Mouse (Mus musculus): ENCODE measurements at regions not wholly inside any gene's neighbourhood (a gene's known extent, or its start where the extent isn't known, plus 50 kb on each side); places are given as distances from the start of the nearest gene placed in this dataset.

- ATAC-seq (replicated peaks; ENCODE audit: low FRiP score, low TSS enrichment, low read depth) (no peak), DNase-seq (ENCODE audit: low spot score) (no peak)
- Histone ChIP-seq H3K27ac (ENCODE audit: low read depth) (no peak overlapping the region), H3K9ac (ENCODE audit: low read length) (no peak overlapping the region), H3K9me3 (ENCODE audit: control insufficient read depth, low read length) (no peaks in the 10 kb centered on the region), H3K4me2 (ENCODE audit: low read length) (no peak overlapping the region), H3K4me1 (replicated peaks; ENCODE audit: control insufficient read depth, insufficient read depth, low read length) (no peaks in the 10 kb centered on the region), H3K27me3 (replicated peaks; ENCODE audit: control insufficient read depth, insufficient read depth, low read length) (no peaks in the 10 kb centered on the region), H3K36me3 (ENCODE audit: control insufficient read depth, insufficient read depth, low read length) (no peaks in the 10 kb centered on the region), H3K4me3 (ENCODE audit: low read depth, low read length) (no peak overlapping the region)
- WGBS, result 94% methylated on average over 2 of the region's 2 CpGs
These were observed 185.4 kb upstream of the Eif4g2 start for GRCm38 (mm10) chr7:111268197-111268596.

DNA sequence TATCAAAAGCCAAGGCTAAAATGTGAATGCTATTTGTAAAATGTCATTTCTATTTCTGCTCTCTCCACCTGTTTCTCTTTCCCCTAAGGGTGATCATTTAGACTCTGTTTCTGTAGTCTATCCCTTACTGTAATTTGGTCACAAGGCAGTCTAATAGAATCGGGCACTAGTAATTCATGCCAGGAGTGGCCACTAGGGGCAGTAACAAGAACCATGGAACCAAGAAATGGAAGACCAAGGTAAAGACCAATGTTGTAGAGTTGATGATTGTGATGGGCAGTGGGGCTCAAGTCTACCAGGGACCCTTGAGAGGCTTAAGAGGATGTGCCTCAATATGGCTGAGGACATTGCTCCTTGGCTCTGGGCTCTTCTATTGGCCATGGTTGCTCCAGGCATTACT, 180.5 kb upstream of the Eif4g2 start:
- 80% methylated on average over 1 of the region's 1 CpGs for WGBS
- no peak for ATAC-seq (replicated peaks; ENCODE audit: low FRiP score, low TSS enrichment, low read depth)
- Histone ChIP-seq H3K9ac (ENCODE audit: low read length) (no peak overlapping the region), H3K4me1 (replicated peaks; ENCODE audit: control insufficient read depth, insufficient read depth, low read length) (peaks cover 7% of the 10 kb centered on the region; the same call in 1 of the 2 replicates), H3K9me3 (ENCODE audit: control insufficient read depth, low read length) (no peaks in the 10 kb centered on the region), H3K27me3 (replicated peaks; ENCODE audit: control insufficient read depth, insufficient read depth, low read length) (no peaks in the 10 kb centered on the region), H3K4me3 (ENCODE audit: low read depth, low read length) (no peak overlapping the region), H3K4me2 (ENCODE audit: low read length) (no peak overlapping the region), H3K36me3 (ENCODE audit: control insufficient read depth, insufficient read depth, low read length) (no peaks in the 10 kb centered on the region), H3K27ac (ENCODE audit: low read depth) (no peak overlapping the region)
- DNase-seq (ENCODE audit: low spot score), result no peak

- Histone ChIP-seq H3K9ac (ENCODE audit: low read length) (no peak overlapping the region), H3K4me1 (replicated peaks; ENCODE audit: control insufficient read depth, insufficient read depth, low read length) (peaks cover 7% of the 10 kb centered on the region; the same call in 1 of the 2 replicates), H3K4me3 (ENCODE audit: low read depth, low read length) (no peak overlapping the region), H3K36me3 (ENCODE audit: control insufficient read depth, insufficient read depth, low read length) (no peaks in the 10 kb centered on the region), H3K9me3 (ENCODE audit: control insufficient read depth, low read length) (no peaks in the 10 kb centered on the region), H3K27me3 (replicated peaks; ENCODE audit: control insufficient read depth, insufficient read depth, low read length) (no peaks in the 10 kb centered on the region), H3K4me2 (ENCODE audit: low read length) (no peak overlapping the region), H3K27ac (ENCODE audit: low read depth) (peak overlapping the region; percentile 51; the same call in 1 of the 2 replicates)
- 46% methylated on average over 11 of the region's 11 CpGs for WGBS
- ATAC-seq (replicated peaks; ENCODE audit: low FRiP score, low TSS enrichment, low read depth), result peak; percentile 68; the same call in 1 of the 2 replicates
- DNase-seq (ENCODE audit: low spot score), result peak; percentile 54
These were observed 177.1 kb upstream of the Eif4g2 start for GRCm38 (mm10) chr7:111259630-111260574.

DNA sequence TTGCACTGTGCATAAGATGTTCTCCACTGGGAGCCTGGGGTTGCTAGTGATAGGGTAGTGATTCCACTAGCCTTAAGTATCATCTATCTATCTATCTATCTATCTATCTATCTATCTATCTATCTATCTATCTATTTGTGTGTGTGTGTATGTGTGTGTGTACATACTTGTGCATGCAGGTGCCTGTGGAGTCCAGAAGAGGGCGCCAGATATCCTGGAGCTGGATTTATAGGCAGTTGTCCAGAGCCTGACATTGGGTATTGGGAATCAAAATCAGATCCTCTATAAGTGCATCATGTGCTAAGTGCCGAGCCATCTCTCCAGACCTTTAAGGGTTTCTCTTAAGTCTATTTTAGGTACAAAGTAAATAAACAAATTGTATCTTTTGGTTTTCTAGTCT, 175.0 kb upstream of the Eif4g2 start:
- no peak overlapping the region for H3K4me3 ChIP-seq (ENCODE audit: low read depth, low read length)
- no peak overlapping the region for H3K9ac ChIP-seq (ENCODE audit: low read length)
- no peaks in the 10 kb centered on the region for H3K27me3 ChIP-seq (replicated peaks; ENCODE audit: control insufficient read depth, insufficient read depth, low read length)
- ATAC-seq (replicated peaks; ENCODE audit: low FRiP score, low TSS enrichment, low read depth), result no peak
- no peaks in the 10 kb centered on the region for H3K9me3 ChIP-seq (ENCODE audit: control insufficient read depth, low read length)
- no peak overlapping the region for H3K4me2 ChIP-seq (ENCODE audit: low read length)
- H3K36me3 ChIP-seq (ENCODE audit: control insufficient read depth, insufficient read depth, low read length), result no peaks in the 10 kb centered on the region
- peaks cover 7% of the 10 kb centered on the region; the same call in 1 of the 2 replicates for H3K4me1 ChIP-seq (replicated peaks; ENCODE audit: control insufficient read depth, insufficient read depth, low read length)
- 83% methylated on average over 2 of the region's 2 CpGs for WGBS
- no peak overlapping the region for H3K27ac ChIP-seq (ENCODE audit: low read depth)
- DNase-seq (ENCODE audit: low spot score), result no peak

DNA sequence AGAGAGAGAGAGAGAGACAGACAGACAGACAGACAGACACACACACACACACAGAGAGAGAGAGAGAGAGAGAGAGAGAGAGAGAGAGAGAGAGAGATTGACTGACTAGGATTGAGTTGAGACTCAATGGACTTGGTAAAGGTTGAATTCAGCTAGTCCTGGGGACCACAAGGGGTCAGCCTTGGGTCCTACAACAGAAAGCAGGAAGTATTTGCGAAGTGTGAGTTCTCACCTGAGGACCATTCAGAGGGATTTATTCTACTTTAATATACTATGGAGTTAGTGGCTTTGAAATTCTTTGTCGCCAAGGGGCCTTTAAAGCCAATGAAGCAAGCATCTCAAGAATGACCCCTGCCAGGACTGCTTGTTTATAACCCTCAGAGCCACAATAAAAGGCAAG, 173.4 kb upstream of the Eif4g2 start:
- DNase-seq (ENCODE audit: low spot score), result no peak
- WGBS, result 65% methylated on average over 2 of the region's 2 CpGs
- H3K36me3 ChIP-seq (ENCODE audit: control insufficient read depth, insufficient read depth, low read length), result no peaks in the 10 kb centered on the region

GRCm38 (mm10) chr7:111249606-111250005, 166.8 kb upstream of the Eif4g2 start:
- H3K27me3 ChIP-seq (replicated peaks; ENCODE audit: control insufficient read depth, insufficient read depth, low read length), result no peaks in the 10 kb centered on the region
- DNase-seq (ENCODE audit: low spot score), result peak; percentile 89
- H3K4me3 ChIP-seq (ENCODE audit: low read depth, low read length), result no peak overlapping the region
- no peaks in the 10 kb centered on the region for H3K4me1 ChIP-seq (replicated peaks; ENCODE audit: control insufficient read depth, insufficient read depth, low read length)
- H3K4me2 ChIP-seq (ENCODE audit: low read length), result no peak overlapping the region
- H3K9ac ChIP-seq (ENCODE audit: low read length), result no peak overlapping the region
- H3K9me3 ChIP-seq (ENCODE audit: control insufficient read depth, low read length), result no peaks in the 10 kb centered on the region
- H3K27ac ChIP-seq (ENCODE audit: low read depth), result no peak overlapping the region
- WGBS, result 40% methylated on average over 5 of the region's 5 CpGs
- no peak for ATAC-seq (replicated peaks; ENCODE audit: low FRiP score, low TSS enrichment, low read depth)
- no peaks in the 10 kb centered on the region for H3K36me3 ChIP-seq (ENCODE audit: control insufficient read depth, insufficient read depth, low read length)

More for the DNA sequence above, 173.4 kb upstream of the Eif4g2 start:
- no peak overlapping the region for H3K4me2 ChIP-seq (ENCODE audit: low read length)
- no peaks in the 10 kb centered on the region for H3K9me3 ChIP-seq (ENCODE audit: control insufficient read depth, low read length)
- no peak overlapping the region for H3K27ac ChIP-seq (ENCODE audit: low read depth)
- H3K4me1 ChIP-seq (replicated peaks; ENCODE audit: control insufficient read depth, insufficient read depth, low read length), result peaks cover 7% of the 10 kb centered on the region; the same call in 1 of the 2 replicates
- H3K4me3 ChIP-seq (ENCODE audit: low read depth, low read length), result no peak overlapping the region
- H3K9ac ChIP-seq (ENCODE audit: low read length), result no peak overlapping the region
- no peaks in the 10 kb centered on the region for H3K27me3 ChIP-seq (replicated peaks; ENCODE audit: control insufficient read depth, insufficient read depth, low read length)
- ATAC-seq (replicated peaks; ENCODE audit: low FRiP score, low TSS enrichment, low read depth), result no peak

DNA sequence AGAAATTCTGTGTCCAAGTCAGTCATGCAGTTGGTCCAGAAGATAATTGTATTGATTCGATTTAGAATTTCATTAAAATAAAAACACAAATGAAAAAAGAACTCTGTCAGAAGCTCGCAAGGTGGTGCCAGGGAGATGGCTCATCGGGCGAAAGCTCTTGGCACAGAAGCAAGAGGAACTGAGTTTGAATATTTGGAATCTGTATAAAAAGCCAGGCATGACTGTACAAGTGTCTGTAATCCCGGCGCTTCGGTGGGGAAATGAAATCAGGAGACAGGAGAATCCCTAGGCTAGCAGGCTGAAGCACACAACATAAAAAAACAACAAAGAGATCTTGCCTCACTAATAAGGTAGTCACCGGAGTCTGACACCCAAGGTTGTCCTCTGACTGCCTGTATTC, 162.7 kb upstream of the Eif4g2 start:
- no peak overlapping the region for H3K27ac ChIP-seq (ENCODE audit: low read depth)
- H3K36me3 ChIP-seq (ENCODE audit: control insufficient read depth, insufficient read depth, low read length), result no peaks in the 10 kb centered on the region
- H3K9me3 ChIP-seq (ENCODE audit: control insufficient read depth, low read length), result no peaks in the 10 kb centered on the region
- ATAC-seq (replicated peaks; ENCODE audit: low FRiP score, low TSS enrichment, low read depth) (no peak), DNase-seq (ENCODE audit: low spot score) (no peak)
- H3K4me1 ChIP-seq (replicated peaks; ENCODE audit: control insufficient read depth, insufficient read depth, low read length), result no peaks in the 10 kb centered on the region
- no peak overlapping the region for H3K4me2 ChIP-seq (ENCODE audit: low read length)
- H3K9ac ChIP-seq (ENCODE audit: low read length), result no peak overlapping the region
- 92% methylated on average over 8 of the region's 8 CpGs for WGBS
- H3K4me3 ChIP-seq (ENCODE audit: low read depth, low read length), result no peak overlapping the region
- H3K27me3 ChIP-seq (replicated peaks; ENCODE audit: control insufficient read depth, insufficient read depth, low read length), result no peaks in the 10 kb centered on the region

DNA sequence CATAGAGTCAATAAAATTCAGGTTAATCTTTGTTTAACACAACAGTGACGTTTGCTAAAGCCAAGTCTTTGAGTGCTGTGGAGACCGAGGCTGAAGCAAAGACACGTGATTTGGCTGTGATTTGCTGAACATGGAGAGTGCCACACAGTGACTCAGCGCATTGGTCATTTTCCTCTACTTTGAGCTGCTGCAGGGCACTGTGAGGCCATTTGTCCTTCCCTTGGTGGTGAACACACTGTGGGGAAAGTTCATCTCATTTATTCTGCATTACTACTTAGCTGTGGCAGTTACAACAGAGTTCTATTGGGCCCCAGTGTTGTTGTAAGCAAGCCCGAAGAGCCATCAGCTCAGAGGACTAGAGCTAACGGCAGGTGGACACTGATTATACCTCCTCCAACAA, 162.2 kb upstream of the Eif4g2 start:
- Histone ChIP-seq H3K9ac (ENCODE audit: low read length) (no peak overlapping the region), H3K27ac (ENCODE audit: low read depth) (no peak overlapping the region), H3K4me3 (ENCODE audit: low read depth, low read length) (no peak overlapping the region), H3K27me3 (replicated peaks; ENCODE audit: control insufficient read depth, insufficient read depth, low read length) (no peaks in the 10 kb centered on the region), H3K4me2 (ENCODE audit: low read length) (no peak overlapping the region), H3K4me1 (replicated peaks; ENCODE audit: control insufficient read depth, insufficient read depth, low read length) (no peaks in the 10 kb centered on the region), H3K9me3 (ENCODE audit: control insufficient read depth, low read length) (no peaks in the 10 kb centered on the region), H3K36me3 (ENCODE audit: control insufficient read depth, insufficient read depth, low read length) (no peaks in the 10 kb centered on the region)
- DNase-seq (ENCODE audit: low spot score) (no peak), ATAC-seq (replicated peaks; ENCODE audit: low FRiP score, low TSS enrichment, low read depth) (no peak)
- 85% methylated on average over 6 of the region's 6 CpGs for WGBS

- H3K9me3 ChIP-seq (ENCODE audit: control insufficient read depth, low read length), result no peaks in the 10 kb centered on the region
- 83% methylated on average over 1 of the region's 1 CpGs for WGBS
- DNase-seq (ENCODE audit: low spot score) (no peak), ATAC-seq (replicated peaks; ENCODE audit: low FRiP score, low TSS enrichment, low read depth) (no peak)
- H3K4me1 ChIP-seq (replicated peaks; ENCODE audit: control insufficient read depth, insufficient read depth, low read length), result no peaks in the 10 kb centered on the region
- H3K36me3 ChIP-seq (ENCODE audit: control insufficient read depth, insufficient read depth, low read length), result no peaks in the 10 kb centered on the region
- H3K27me3 ChIP-seq (replicated peaks; ENCODE audit: control insufficient read depth, insufficient read depth, low read length), result no peaks in the 10 kb centered on the region
- H3K9ac ChIP-seq (ENCODE audit: low read length), result no peak overlapping the region
- H3K4me3 ChIP-seq (ENCODE audit: low read depth, low read length), result no peak overlapping the region
- H3K27ac ChIP-seq (ENCODE audit: low read depth), result no peak overlapping the region
- no peak overlapping the region for H3K4me2 ChIP-seq (ENCODE audit: low read length)
These were observed 161.0 kb upstream of the Eif4g2 start for GRCm38 (mm10) chr7:111243831-111244230.

All from intestine, embryonic 14.5 days (tissue).